Mouse (Mus musculus) kidney, adult 10 weeks (tissue): ENCODE data around the gene Map3k1. TPM values are rescaled to one million over a fixed set of nuclear protein-coding genes. Genes with fewer than 3 reads are reported as not detected.

Experiments
- polyA plus RNA-seq: library from polyadenylated mRNA; stranded (reverse); fragments of 350-450 nt; fragmentation: Illumina TruSeq; extraction: RNeasy Lipid Tissue Mini Kit (QIAGEN cat#74804); gene quantifications from one replicate; pipeline ENCODE4 v1.2.3, GENCODE M21; 2014; ENCODE audit warnings: low read depth, low replicate concordance

Map3k1 gene
- 19.1 TPM for polyA plus RNA-seq

DNA sequence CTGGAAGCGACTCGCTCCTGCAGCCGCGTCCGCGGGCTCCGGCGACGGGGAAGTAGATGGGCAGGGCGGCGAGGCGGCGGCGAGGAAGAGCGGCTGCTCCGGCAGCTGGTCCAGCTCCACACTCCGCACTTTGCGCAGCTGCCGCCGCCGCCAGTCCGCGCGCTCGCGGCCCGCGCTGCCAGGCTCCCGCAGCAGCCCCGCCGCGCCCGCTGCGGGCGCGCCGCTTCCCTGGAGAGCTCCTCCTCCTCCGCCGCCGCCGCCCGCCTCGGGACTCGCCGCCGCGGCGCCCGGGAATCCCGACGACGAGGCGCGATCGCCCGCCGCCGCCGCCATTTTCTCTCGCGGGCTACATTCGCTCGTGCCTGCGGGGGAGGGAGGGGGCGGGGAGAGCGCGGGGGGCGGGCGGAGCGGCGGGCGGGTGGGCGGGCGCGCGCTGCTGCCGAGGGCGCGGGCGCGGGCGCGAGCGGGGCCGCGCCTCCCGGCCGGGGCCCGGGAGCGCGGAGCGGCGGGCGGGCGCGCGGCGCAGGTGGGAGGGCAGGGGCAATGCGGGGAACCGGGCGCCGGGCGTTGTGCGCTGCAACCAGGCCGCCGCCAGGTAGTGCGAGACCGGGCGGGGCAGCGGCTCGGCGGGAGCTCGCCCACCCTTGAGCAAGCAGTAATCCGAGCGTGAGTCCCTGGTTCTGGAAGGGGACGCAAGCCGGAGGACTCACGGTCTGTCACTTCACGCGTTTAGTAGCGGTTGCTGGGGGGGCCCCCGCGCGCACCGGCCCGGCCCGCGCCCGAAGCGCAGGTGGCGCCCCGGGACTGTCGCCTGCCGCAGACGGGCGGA, at the start of gene Map3k1:
Gene Map3k1, minus strand, starts transcription at position 357 of the 829 bp plus-strand sequence.

Other genes starting within 250 kb of the Map3k1 start
- gene Gm10198, start 216.2 kb downstream of the Map3k1 start, polyA plus RNA-seq = not detected
- gene Mier3, start 128.0 kb downstream of the Map3k1 start, polyA plus RNA-seq = 23.6 TPM